Mouse (Mus musculus) limb, embryonic 11.5 days (tissue): ENCODE measurements around the gene Cxcl3. TPM values are rescaled to one million over a fixed set of nuclear protein-coding genes. Genes with fewer than 3 reads are reported as not detected.
"Not testable (repeated sequence)": the region's sequence is repeated elsewhere in the genome, so short reads cannot be mapped to it uniquely, and the experiment has no call there.

Experiments
- ATAC-seq: fragments of 200-750 bp; cut with Nextera tagmentation; 2 replicates; pipeline ENCODE4 v1.8.0; 2017; ENCODE audit warnings: low read depth; ENCODE audit not compliant: insufficient number of reproducible peaks, low FRiP score, low TSS enrichment
- DNase-seq: peaks from one replicate; pipeline ENCODE4 v3.0.0-alpha.2; 2015; ENCODE audit warnings: low spot score
- H3K27ac ChIP-seq: fragments of 300-500 bp; sonication (generic); replicated peaks from 2 replicates; pipeline ENCODE4 v1.5.1; 2014; ENCODE audit warnings: low read depth, mild to moderate bottlenecking, low read length
- H3K27me3 ChIP-seq: fragments of 300-500 bp; sonication (generic); 2 replicates; pipeline ENCODE4 v1.6.1; 2014; ENCODE audit warnings: mild to moderate bottlenecking, low read length, mixed read lengths; ENCODE audit not compliant: control insufficient read depth, insufficient read depth
- H3K36me3 ChIP-seq: fragments of 300-500 bp; sonication (generic); 2 replicates; pipeline ENCODE4 v1.6.1; 2014; ENCODE audit warnings: mild to moderate bottlenecking, low read length, moderate library complexity, mixed read lengths; ENCODE audit not compliant: control insufficient read depth, insufficient read depth
- H3K4me1 ChIP-seq: fragments of 300-500 bp; sonication (generic); 2 replicates; pipeline ENCODE4 v1.6.1; 2014; ENCODE audit warnings: low read length, mixed read lengths; ENCODE audit not compliant: control insufficient read depth, insufficient read depth
- H3K4me2 ChIP-seq: fragments of 300-500 bp; sonication (generic); 2 replicates; pipeline ENCODE4 v1.6.1; 2014; ENCODE audit warnings: low read depth, mild to moderate bottlenecking, moderate library complexity; ENCODE audit not compliant: severe bottlenecking
- H3K4me3 ChIP-seq: fragments of 300-500 bp; sonication (generic); 2 replicates; pipeline ENCODE4 v1.5.1; 2014; ENCODE audit warnings: low read depth, low read length
- H3K9ac ChIP-seq: fragments of 300-500 bp; sonication (generic); 2 replicates; pipeline ENCODE4 v1.6.1; 2014; ENCODE audit warnings: mild to moderate bottlenecking, low read length
- H3K9me3 ChIP-seq: fragments of 300-500 bp; sonication (generic); 2 replicates; pipeline ENCODE4 v1.6.1; 2016; ENCODE audit warnings: low read length; ENCODE audit not compliant: control insufficient read depth
- WGBS: fragments of 180-500 bp; shearing (Covaris S2); extraction: QIAGEN DNeasy Blood & Tissue Kit; methylation state at CpG from one replicate; pipeline ENCODE4 v1.1.7; 2014; 5-methylcytosine and 5-hydroxymethylcytosine counted together
- polyA plus RNA-seq: library from polyadenylated mRNA; unstranded; fragments of >200 nt; fragmentation: Nextera tagmentation; extraction: Ambion mirVana; gene quantifications from 2 replicates; pipeline ENCODE4 v1.2.1, GENCODE M21; 2014

Gene Cxcl3
- polyA plus RNA-seq, 1 experiment from 2014 or later = 0.29 TPM

DNA sequence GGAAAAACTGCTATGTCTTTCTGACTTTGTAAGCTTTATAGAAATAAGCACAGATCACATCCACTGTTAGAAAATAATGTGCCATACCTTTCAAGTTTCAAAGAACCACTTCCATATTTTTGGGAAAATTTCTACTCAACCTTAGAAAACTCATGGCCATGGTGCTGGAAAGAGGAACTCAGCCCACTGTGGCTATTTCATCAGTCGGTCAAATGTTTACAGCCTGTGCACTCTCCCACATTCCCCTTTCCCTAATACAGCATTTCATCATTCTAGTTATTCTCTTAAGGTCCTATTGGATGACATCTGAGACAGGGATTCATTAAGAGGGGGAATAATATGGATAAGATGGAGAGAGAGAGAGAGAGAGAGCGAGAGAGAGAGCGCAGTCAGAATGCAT is 2.2 kb upstream of the Cxcl3 start:
- DNase-seq (no peak), ATAC-seq (no peak)
- no peaks in the 10 kb centered on the region for H3K27me3 ChIP-seq
- no peak overlapping the region for H3K4me3 ChIP-seq
- H3K9me3 ChIP-seq = no peaks in the 10 kb centered on the region
- peaks cover 2% of the 10 kb centered on the region; the same call in 1 of the 2 replicates for H3K4me1 ChIP-seq
- H3K4me2 ChIP-seq = no peak overlapping the region
- H3K27ac ChIP-seq = no peak overlapping the region
- 85% methylated on average over 3 of the region's 3 CpGs for WGBS
- no peaks in the 10 kb centered on the region for H3K36me3 ChIP-seq
- no peak overlapping the region for H3K9ac ChIP-seq

DNA sequence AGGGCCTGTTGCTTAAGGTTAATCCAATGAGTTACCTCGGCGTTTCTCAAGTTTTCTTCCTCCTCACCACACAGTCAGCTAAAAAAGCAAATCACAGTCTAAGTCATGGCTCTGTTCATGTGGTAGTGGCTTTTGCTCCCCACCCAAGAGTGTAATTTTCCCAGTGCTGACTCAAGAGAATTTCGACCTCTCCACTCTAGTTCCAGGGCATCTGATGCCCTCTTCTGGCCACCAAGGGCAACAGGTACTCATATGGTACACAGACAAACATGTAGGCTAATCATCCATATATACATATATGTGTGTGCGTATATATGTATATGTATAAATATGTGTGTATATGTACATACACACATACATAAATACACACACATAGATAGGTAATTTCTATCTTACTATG is 2.2 kb downstream of the Cxcl3 start:
- Histone ChIP-seq H3K4me1 (peaks cover 8% of the 10 kb centered on the region), H3K9ac (no peak overlapping the region), H3K9me3 (no peaks in the 10 kb centered on the region), H3K27ac (no peak overlapping the region), H3K27me3 (no peaks in the 10 kb centered on the region), H3K4me3 (no peak overlapping the region), H3K4me2 (no peak overlapping the region), H3K36me3 (no peaks in the 10 kb centered on the region)
- no peak for DNase-seq
- ATAC-seq = no peak
- WGBS = 80% methylated on average over 4 of the region's 4 CpGs

DNA sequence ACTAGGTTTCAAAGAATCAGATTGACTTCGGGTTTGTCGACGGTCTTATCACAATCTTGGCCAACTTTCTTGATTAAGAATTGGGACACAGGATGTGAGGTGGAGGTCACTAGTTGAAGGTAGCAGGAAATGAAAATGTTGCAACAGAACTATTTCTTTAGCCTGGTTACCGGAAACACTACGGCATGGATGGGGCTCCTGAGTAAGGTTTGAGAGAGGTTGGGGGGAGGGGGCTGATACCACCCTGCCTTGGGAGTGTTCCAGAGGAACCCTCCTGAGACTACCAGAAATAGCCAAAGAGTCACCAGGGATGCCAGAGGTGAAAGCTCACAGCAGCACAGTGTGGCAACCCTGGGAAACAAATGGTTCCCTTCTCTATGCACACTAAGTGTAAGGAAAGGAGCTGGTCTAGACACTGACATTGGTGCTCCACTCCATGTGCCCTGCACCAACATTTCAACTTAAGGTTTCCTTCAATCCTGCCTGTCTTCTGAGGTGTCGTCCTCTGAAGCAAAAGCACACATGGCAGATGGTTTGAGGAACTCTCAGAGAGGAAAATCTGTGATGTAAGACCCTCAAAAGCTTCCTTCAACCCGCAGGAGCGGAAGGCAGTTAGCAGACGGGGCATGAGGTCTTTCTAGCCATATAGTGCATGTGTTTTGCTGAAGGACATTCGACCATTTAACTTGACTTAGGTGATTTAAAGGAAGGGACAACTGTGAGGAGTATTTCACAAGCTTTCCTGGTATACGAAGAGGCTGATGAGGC is 3.6 kb downstream of the Cxcl3 start:
- no peak overlapping the region for H3K27ac ChIP-seq
- H3K4me3 ChIP-seq = no peak overlapping the region
- DNase-seq (no peak), ATAC-seq (no peak; the same call in 1 of the 2 replicates)
- no peaks in the 10 kb centered on the region for H3K27me3 ChIP-seq
- H3K4me2 ChIP-seq = no peak overlapping the region
- no peaks in the 10 kb centered on the region for H3K36me3 ChIP-seq
- peaks cover 8% of the 10 kb centered on the region for H3K4me1 ChIP-seq
- no peaks in the 10 kb centered on the region for H3K9me3 ChIP-seq
- H3K9ac ChIP-seq = no peak overlapping the region
- WGBS = 55% methylated on average over 11 of the region's 11 CpGs

DNA sequence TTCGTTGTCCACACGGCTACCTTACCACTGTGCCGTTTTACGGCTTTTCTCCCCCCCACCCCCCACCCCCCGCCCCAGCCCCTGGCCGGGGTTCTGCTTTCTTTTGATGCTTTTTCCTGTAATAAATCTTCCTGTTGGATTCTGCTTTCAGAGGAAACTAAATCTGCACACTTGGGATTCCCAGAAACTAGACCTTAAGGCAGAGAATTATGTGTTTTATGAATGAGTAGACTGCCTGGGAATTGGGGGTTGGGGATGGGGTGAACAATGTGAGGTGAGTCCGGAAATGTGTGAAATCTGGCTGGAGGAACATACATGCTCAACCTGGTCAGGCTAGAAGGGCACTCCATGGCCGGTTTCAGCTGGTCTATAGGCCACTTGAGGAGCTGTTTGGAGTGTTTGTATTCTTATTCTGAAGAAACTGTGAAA is 4.2 kb downstream of the Cxcl3 start:
- H3K4me2 ChIP-seq = no peak overlapping the region
- peak; percentile 76 for ATAC-seq

DNA sequence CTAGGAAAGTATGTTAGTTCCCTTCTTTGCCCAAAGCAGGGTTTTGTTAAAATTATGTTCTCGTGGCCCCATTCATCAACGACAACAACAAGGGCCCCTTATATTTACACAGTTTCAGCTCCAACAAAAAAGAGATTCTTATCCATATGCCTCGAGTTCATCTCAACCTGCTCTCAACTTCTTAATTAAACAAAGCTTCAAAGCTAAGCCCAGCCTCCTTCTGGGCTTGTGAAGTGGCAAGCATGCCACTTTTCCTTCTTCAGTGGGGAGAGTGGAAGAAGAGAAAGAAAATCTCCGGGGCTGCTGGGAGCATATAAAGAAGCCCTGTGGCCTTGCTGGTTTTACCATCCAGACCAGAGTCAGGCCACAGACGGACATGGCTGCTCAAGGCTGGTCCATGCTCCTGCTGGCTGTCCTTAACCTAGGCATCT is 8.3 kb downstream of the Cxcl3 start, which contains the start of gene Cxcl15:
TSS of gene Cxcl15 (plus strand) at position 340 of the 431 bp plus-strand sequence.
- Histone ChIP-seq H3K4me3 (no peak within 1 kb of the TSS), H3K36me3 (no peaks in the 10 kb centered on the region), H3K27me3 (no peaks in the 10 kb centered on the region), H3K9ac (no peak within 1 kb of the TSS), H3K4me2 (no peak within 1 kb of the TSS), H3K4me1 (peaks cover 6% of the 10 kb centered on the region; the same call in 1 of the 2 replicates), H3K27ac (no peak within 1 kb of the TSS), H3K9me3 (no peaks in the 10 kb centered on the region)
- 70% methylated on average over 5 of the region's 5 CpGs for WGBS
- no peak for ATAC-seq
- DNase-seq = no peak

More for the DNA sequence above, 4.2 kb downstream of the Cxcl3 start:
- Histone ChIP-seq H3K36me3 (no peaks in the 10 kb centered on the region), H3K4me3 (no peak overlapping the region), H3K9me3 (no peaks in the 10 kb centered on the region), H3K27me3 (no peaks in the 10 kb centered on the region), H3K9ac (no peak overlapping the region), H3K4me1 (peaks cover 8% of the 10 kb centered on the region), H3K27ac (no peak overlapping the region)
- DNase-seq = peak; percentile 59
- whole genome bisulfite sequencing = 11% methylated on average over 8 of the region's 8 CpGs

DNA sequence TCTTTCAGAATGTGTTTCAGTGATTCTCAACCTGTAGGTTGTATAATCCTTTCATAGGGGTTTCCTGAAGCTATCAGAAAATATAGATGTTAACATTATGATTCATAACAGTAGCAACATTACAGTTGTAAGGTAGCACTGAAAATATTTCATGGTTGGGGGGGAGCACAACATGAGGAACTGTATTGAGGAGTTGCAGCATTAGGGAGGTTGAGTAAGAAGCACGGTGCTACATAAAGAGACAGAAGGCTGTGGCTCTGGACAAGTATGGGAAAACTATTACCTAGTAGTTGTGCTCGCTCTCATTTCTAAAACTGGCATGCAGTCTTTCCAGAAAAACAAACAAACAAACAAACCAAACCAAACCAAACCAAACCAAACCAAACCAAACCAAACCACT is 9.5 kb downstream of the Cxcl3 start:
- H3K36me3 ChIP-seq = not testable (repeated sequence)
- 84% methylated on average over 2 of the region's 2 CpGs for WGBS

DNA sequence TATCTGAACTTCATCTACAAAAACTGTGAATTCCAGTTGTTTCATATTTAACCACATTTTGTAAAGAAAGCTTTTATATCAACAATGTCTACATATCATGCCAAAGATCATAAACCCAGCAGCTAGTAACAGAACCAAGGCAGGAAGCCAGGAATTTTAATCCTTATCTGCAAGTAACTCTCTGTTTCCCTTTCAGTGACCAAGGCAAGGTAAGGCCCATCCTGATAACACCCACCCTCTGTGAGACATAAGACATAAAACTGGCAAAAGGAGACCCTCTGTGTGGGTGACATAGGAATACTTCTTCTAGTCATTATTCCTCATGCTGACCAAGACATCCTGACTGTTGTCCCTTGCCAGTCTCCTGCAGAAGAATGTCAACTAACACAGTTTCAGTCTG is 18.7 kb downstream of the Cxcl3 start:
- no peak for ATAC-seq
- no peaks in the 10 kb centered on the region for H3K9me3 ChIP-seq
- no peak overlapping the region for H3K27ac ChIP-seq
- no peak overlapping the region for H3K9ac ChIP-seq
- H3K4me1 ChIP-seq = no peaks in the 10 kb centered on the region
- no peaks in the 10 kb centered on the region for H3K27me3 ChIP-seq
- DNase-seq = no peak
- H3K36me3 ChIP-seq = no peaks in the 10 kb centered on the region
- no peak overlapping the region for H3K4me3 ChIP-seq
- H3K4me2 ChIP-seq = no peak overlapping the region

More for the DNA sequence above, 9.5 kb downstream of the Cxcl3 start:
- not testable (repeated sequence) for ATAC-seq, H3K9ac ChIP-seq, DNase-seq, H3K9me3 ChIP-seq, H3K4me3 ChIP-seq, H3K27me3 ChIP-seq, H3K4me1 ChIP-seq, H3K4me2 ChIP-seq, H3K27ac ChIP-seq

DNA sequence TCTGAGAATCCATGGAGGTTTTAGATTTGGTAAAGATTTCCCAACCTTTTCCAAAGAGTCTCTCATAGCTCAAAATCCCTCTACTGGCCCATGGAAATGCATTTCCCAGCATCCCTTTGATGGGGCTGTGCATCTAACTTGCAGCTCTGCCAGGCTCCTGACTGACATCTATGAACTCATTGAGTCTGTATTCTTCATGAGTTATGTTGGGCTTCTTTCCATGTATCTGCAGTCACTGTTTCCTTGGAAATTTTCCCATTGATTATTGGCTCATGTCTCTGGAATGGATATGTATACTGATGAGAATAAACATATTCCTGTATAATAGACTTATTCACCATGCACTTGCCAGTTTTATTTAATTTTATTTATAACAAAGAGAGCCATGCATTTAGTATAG is 20.1 kb downstream of the Cxcl3 start:
- Histone ChIP-seq H3K4me2 (no peak overlapping the region), H3K9me3 (no peaks in the 10 kb centered on the region), H3K36me3 (no peaks in the 10 kb centered on the region), H3K27ac (no peak overlapping the region), H3K4me1 (no peaks in the 10 kb centered on the region), H3K4me3 (no peak overlapping the region), H3K27me3 (no peaks in the 10 kb centered on the region), H3K9ac (no peak overlapping the region)
- DNase-seq (no peak), ATAC-seq (no peak)
